Mouse (Mus musculus): ENCODE data around the gene Insl3. TPM values are rescaled to one million over a fixed set of nuclear protein-coding genes. Genes with fewer than 3 reads are reported as not detected.

Insl3 gene
- polyA plus RNA-seq, 1 experiment from 2014 or later = 1.3 TPM

- Histone ChIP-seq H3K4me1 (replicated peaks; ENCODE audit: insufficient read depth, low read length) (peaks cover 23% of the 10 kb centered on the region), H3K4me2 (ENCODE audit: low read length) (peak overlapping the region; percentile 78), H3K9me3 (replicated peaks; ENCODE audit: low read length) (no peaks in the 10 kb centered on the region), H3K27ac (0 out of 2 replicates have a peak overlapping the region, but pooled peaks have one; percentile 47), H3K27me3 (ENCODE audit: insufficient read depth, low read length) (peaks cover 15% of the 10 kb centered on the region; the same call in 1 of the 2 replicates), H3K4me3 (replicated peaks; ENCODE audit: low read depth, low read length) (peak overlapping the region; percentile 47; the same call in 1 of the 2 replicates), H3K36me3 (ENCODE audit: insufficient read depth, low read length) (no peaks in the 10 kb centered on the region), H3K9ac (ENCODE audit: low read depth, low read length) (peak overlapping the region; percentile 50)
- ATAC-seq (replicated peaks; ENCODE audit: low FRiP score, low read depth) = no peak
- no peak for DNase-seq (ENCODE audit: low spot score)
- WGBS = 44% methylated on average over 9 of the region's 9 CpGs
- no peak for TF ChIP-seq CTCF (IDR thresholded peaks at IDR 0.05; ENCODE audit: low read depth)
Observed at GRCm38 (mm10) chr8:71675456-71676019, 13.5 kb upstream of the Insl3 start.

DNA sequence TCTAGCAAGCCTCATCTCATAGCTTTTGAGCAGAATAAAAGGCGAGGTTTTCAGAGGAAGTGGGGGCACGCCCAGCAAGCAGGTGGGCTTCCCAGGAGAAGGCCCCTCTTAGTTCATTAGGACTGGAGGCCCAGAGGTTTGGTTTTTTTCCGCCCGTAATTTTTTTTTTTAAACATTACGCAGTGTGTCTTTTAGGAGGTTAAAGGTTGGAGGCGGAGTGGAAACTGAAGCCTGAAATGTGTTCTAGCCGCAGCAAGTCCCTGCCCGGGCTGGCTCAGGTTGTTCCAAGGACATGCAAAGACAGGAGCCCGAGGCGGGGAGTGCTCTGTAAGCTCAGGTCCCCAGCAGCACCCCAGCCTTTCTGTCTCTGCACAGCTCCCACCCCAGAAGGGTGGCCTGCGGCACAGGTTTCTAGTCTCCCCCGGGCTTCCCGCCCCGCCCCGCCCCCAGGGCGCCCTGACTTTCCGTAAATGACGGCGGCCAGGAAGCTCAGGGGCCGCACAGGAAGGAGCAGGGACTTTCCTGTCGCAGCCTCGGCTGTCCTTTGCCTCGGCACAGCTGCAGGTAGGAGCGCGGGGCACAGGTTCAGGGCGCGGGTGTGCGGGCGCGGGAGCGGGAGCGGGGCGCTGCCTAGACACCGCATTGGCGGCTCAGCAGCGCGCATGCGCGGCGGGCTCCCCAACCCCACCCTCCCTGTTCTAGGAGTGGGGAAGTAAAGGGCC, 12.8 kb upstream of the Insl3 start, which contains the start of gene Jak3:
TSS of gene Jak3 (plus strand) at position 277 of the 722 bp plus-strand sequence.
- peak within 1 kb of the TSS; percentile 50 for H3K9ac ChIP-seq (ENCODE audit: low read depth, low read length)
- peak; percentile 60 for DNase-seq (ENCODE audit: low spot score)
- peak within 1 kb of the TSS; percentile 47 for H3K4me3 ChIP-seq (replicated peaks; ENCODE audit: low read depth, low read length)
- peak within 1 kb of the TSS; percentile 47; the same call in 1 of the 2 replicates for H3K27ac ChIP-seq
- no peak for TF ChIP-seq CTCF (IDR thresholded peaks at IDR 0.05; ENCODE audit: low read depth)
- H3K9me3 ChIP-seq (replicated peaks; ENCODE audit: low read length) = no peaks in the 10 kb centered on the region
- ATAC-seq (replicated peaks; ENCODE audit: low FRiP score, low read depth) = 0 out of 2 replicates have a peak, but pooled peaks have one; percentile 6
- WGBS = 4% methylated on average over 39 of the region's 40 CpGs
- H3K4me2 ChIP-seq (ENCODE audit: low read length) = peak within 1 kb of the TSS; percentile 78
- no peaks in the 10 kb centered on the region for H3K36me3 ChIP-seq (ENCODE audit: insufficient read depth, low read length)
- peaks cover 19% of the 10 kb centered on the region for H3K4me1 ChIP-seq (replicated peaks; ENCODE audit: insufficient read depth, low read length)
- H3K27me3 ChIP-seq (ENCODE audit: insufficient read depth, low read length) = peaks cover 22% of the 10 kb centered on the region

- TF ChIP-seq CTCF (IDR thresholded peaks at IDR 0.05; ENCODE audit: low read depth) = no peak
- peaks cover 15% of the 10 kb centered on the region for H3K4me1 ChIP-seq (replicated peaks; ENCODE audit: insufficient read depth, low read length)
- peak overlapping the region; percentile 47; the same call in 1 of the 2 replicates for H3K27ac ChIP-seq
- H3K9ac ChIP-seq (ENCODE audit: low read depth, low read length) = peak overlapping the region; percentile 50; the same call in 1 of the 2 replicates
- ATAC-seq (replicated peaks; ENCODE audit: low FRiP score, low read depth) (no peak), DNase-seq (ENCODE audit: low spot score) (no peak)
- WGBS = 59% methylated on average over 9 of the region's 9 CpGs
- H3K4me2 ChIP-seq (ENCODE audit: low read length) = peak overlapping the region; percentile 78
- no peaks in the 10 kb centered on the region for H3K36me3 ChIP-seq (ENCODE audit: insufficient read depth, low read length)
- H3K4me3 ChIP-seq (replicated peaks; ENCODE audit: low read depth, low read length) = peak overlapping the region; percentile 47
- H3K9me3 ChIP-seq (replicated peaks; ENCODE audit: low read length) = no peaks in the 10 kb centered on the region
- peaks cover 27% of the 10 kb centered on the region for H3K27me3 ChIP-seq (ENCODE audit: insufficient read depth, low read length)
Observed at GRCm38 (mm10) chr8:71676803-71677202, 12.2 kb upstream of the Insl3 start.

- Histone ChIP-seq H3K27ac (no peak overlapping the region), H3K9ac (ENCODE audit: low read depth, low read length) (no peak overlapping the region), H3K27me3 (ENCODE audit: insufficient read depth, low read length) (peaks cover 34% of the 10 kb centered on the region), H3K9me3 (replicated peaks; ENCODE audit: low read length) (no peaks in the 10 kb centered on the region), H3K36me3 (ENCODE audit: insufficient read depth, low read length) (no peaks in the 10 kb centered on the region), H3K4me2 (ENCODE audit: low read length) (no peak overlapping the region), H3K4me1 (replicated peaks; ENCODE audit: insufficient read depth, low read length) (peaks cover 12% of the 10 kb centered on the region), H3K4me3 (replicated peaks; ENCODE audit: low read depth, low read length) (no peak overlapping the region)
- no peak for TF ChIP-seq CTCF (IDR thresholded peaks at IDR 0.05; ENCODE audit: low read depth)
- no peak for ATAC-seq (replicated peaks; ENCODE audit: low FRiP score, low read depth)
- DNase-seq (ENCODE audit: low spot score) = no peak
Observed at GRCm38 (mm10) chr8:71677555-71677954, 11.5 kb upstream of the Insl3 start.

DNA sequence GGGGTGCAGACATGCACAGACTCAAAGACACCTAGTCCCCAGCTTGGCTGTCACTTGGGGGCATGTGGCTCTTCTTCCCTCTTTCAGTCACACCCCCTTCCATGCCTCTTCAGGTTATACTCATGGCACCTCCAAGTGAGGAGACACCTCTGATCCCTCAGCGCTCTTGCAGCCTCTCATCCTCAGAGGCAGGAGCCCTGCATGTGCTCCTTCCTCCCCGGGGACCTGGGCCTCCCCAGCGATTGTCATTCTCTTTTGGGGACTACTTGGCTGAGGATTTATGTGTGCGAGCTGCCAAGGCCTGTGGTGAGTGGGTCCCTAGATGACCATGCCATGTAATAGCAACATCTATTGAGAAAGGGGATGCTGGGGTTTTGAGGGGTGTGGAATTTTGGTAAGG, 10.8 kb upstream of the Insl3 start:
- no peak overlapping the region for H3K9ac ChIP-seq (ENCODE audit: low read depth, low read length)
- no peaks in the 10 kb centered on the region for H3K36me3 ChIP-seq (ENCODE audit: insufficient read depth, low read length)
- H3K4me3 ChIP-seq (replicated peaks; ENCODE audit: low read depth, low read length) = no peak overlapping the region
- no peak overlapping the region for H3K27ac ChIP-seq
- H3K9me3 ChIP-seq (replicated peaks; ENCODE audit: low read length) = no peaks in the 10 kb centered on the region
- WGBS = 56% methylated on average over 4 of the region's 4 CpGs
- peaks cover 12% of the 10 kb centered on the region for H3K4me1 ChIP-seq (replicated peaks; ENCODE audit: insufficient read depth, low read length)
- H3K4me2 ChIP-seq (ENCODE audit: low read length) = no peak overlapping the region
- ATAC-seq (replicated peaks; ENCODE audit: low FRiP score, low read depth) = no peak
- TF ChIP-seq CTCF (IDR thresholded peaks at IDR 0.05; ENCODE audit: low read depth) = no peak
- no peak for DNase-seq (ENCODE audit: low spot score)
- peaks cover 41% of the 10 kb centered on the region for H3K27me3 ChIP-seq (ENCODE audit: insufficient read depth, low read length)

- no peak overlapping the region for H3K27ac ChIP-seq
- peak overlapping the region; percentile 57 for H3K4me2 ChIP-seq (ENCODE audit: low read length)
- ATAC-seq (replicated peaks; ENCODE audit: low FRiP score, low read depth) (no peak), DNase-seq (ENCODE audit: low spot score) (no peak)
- H3K4me1 ChIP-seq (replicated peaks; ENCODE audit: insufficient read depth, low read length) = peaks cover 12% of the 10 kb centered on the region
- H3K9me3 ChIP-seq (replicated peaks; ENCODE audit: low read length) = no peaks in the 10 kb centered on the region
- H3K9ac ChIP-seq (ENCODE audit: low read depth, low read length) = no peak overlapping the region
- no peak for TF ChIP-seq CTCF (IDR thresholded peaks at IDR 0.05; ENCODE audit: low read depth)
- 28% methylated on average over 16 of the region's 16 CpGs for WGBS
- H3K4me3 ChIP-seq (replicated peaks; ENCODE audit: low read depth, low read length) = peak overlapping the region; percentile 14; the same call in 1 of the 2 replicates
- H3K36me3 ChIP-seq (ENCODE audit: insufficient read depth, low read length) = no peaks in the 10 kb centered on the region
- H3K27me3 ChIP-seq (ENCODE audit: insufficient read depth, low read length) = peaks cover 50% of the 10 kb centered on the region
Observed at GRCm38 (mm10) chr8:71679116-71679515, 9.9 kb upstream of the Insl3 start.

Measured in kidney, postnatal 0 days (tissue).